In genomic region chr8:102538068-102538467, GRCm38 (mm10) we compare ENCODE assay signal across 14 mouse cellular contexts.
"Had no signal": no experiment of that assay in that cellular context is flagged by ENCODE, and none has a peak within 500 bp of the region (broad histone marks: within the 10 kb centered on the region; RNA-seq: fewer than 3 reads in every experiment).

No protein-coding gene starts in this region.

- H3K27me3 ChIP-seq: intestine, embryonic 15.5 days; kidney, embryonic 15.5 days; limb, embryonic 13.5 days; megakaryocyte, embryonic 14.5 days had no signal

- H3K4me2 ChIP-seq: intestine, embryonic 15.5 days; kidney, embryonic 15.5 days; limb, embryonic 13.5 days; midbrain, embryonic 11.5 days had no signal

- H3K4me3 ChIP-seq: intestine, embryonic 15.5 days; kidney, embryonic 15.5 days; limb, embryonic 13.5 days; megakaryocyte, embryonic 14.5 days had no signal

- H3K36me3 ChIP-seq: intestine, embryonic 15.5 days; kidney, embryonic 15.5 days; limb, embryonic 13.5 days had no signal

- ATAC-seq: intestine, embryonic 15.5 days; midbrain, embryonic 16.5 days had no signal

- H3K4me1 ChIP-seq: intestine, embryonic 15.5 days; kidney, embryonic 15.5 days; limb, embryonic 13.5 days; megakaryocyte, embryonic 14.5 days had no signal

- H3K27ac ChIP-seq: intestine, embryonic 15.5 days; kidney, embryonic 15.5 days; limb, embryonic 13.5 days; liver, embryonic 14.5 days; macrophage had no signal

- DNase-seq: kidney, adult 18-20 months; kidney, postnatal 14 days; left cerebral cortex, postnatal 4 days; right cerebral cortex, adult 18-20 months; right cerebral cortex, postnatal 25 days; thymus, postnatal 4 days had no signal

- H3K9ac ChIP-seq: intestine, embryonic 15.5 days; kidney, embryonic 15.5 days; limb, embryonic 13.5 days; liver, embryonic 14.5 days had no signal

- H3K9me3 ChIP-seq: intestine, embryonic 15.5 days; kidney, embryonic 15.5 days; limb, embryonic 13.5 days had no signal
